Mouse (Mus musculus): ENCODE measurements around the gene Myd88.

The Myd88 gene

DNA sequence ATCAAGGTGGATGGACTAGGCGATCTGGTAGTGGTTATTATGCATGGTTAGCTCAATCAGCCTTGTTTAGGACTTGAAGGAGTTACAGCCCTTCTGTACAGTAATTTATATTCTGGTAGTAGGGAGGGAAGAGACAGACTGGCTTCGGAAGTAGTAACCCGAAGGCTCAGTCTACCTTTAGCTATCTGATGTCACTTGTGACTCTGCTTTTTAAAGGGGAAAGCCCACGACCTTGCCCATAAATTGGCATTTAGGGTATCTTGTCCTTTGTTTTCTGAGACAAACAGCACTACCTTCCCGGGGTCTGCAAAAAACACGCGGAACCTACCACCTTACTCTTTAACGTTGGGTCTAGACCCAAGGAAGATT lies 1.0 kb downstream of the Myd88 start:
- no peak for DNase-seq (ENCODE audit: extremely low read depth, low read depth)

DNA sequence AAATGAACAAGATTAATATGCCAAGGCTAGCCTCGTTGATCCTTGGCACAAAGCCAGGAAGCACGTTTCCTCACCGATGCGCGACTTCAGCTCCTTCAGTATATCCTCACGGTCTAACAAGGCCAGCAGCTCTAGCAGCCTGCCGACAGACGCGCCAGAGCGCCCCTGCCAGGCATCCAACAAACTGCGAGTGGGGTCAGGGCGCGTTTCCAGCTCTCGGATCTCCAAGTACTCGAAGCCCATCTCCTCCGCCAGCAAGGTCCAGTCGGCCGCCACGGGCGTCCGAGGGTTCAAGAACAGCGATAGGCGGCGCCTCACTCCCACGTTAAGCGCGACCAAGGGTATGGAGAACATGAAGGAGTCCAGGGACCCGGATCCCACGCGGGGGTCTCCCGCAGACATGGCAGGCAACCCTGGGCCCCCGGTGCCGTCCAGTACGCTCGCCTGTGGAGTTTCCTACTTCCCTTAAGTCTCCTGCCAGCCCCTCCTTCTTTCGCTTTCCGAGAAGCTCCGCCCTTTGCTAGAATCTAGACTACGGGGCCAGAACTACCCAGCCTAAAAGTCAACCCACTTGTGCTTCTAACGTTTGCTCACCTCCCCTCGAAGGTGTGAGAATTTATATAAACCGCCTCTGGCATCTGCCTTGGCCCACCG lies 1.5 kb downstream of the Myd88 start, which contains the start of gene Acaa1a:
Gene Acaa1a, plus strand, starts transcription at position 119 of the 654 bp plus-strand sequence.
- peak; percentile 82 for DNase-seq (ENCODE audit: extremely low read depth, low read depth)

DNA sequence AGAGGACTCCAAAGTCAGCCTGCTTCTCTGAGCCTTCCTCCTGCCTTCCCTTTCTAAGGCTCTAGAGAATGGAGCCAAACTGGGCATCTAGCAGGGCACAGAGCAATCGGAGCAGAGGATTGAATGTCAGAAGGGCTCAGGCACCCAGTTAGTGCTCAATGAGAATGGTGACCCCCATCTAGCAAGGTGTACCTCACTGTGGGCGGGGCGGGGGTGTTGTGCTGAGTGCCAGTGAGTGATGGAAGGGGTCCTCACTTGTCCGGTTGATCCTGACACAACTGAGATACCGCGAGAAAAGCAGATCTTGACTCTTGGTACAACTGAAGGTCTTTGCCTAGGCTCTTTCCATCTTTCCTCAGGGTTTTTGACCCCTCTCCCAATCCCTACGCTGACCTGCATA lies 2.1 kb downstream of the Myd88 start:
- no peak for DNase-seq (ENCODE audit: extremely low read depth, low read depth)

DNA sequence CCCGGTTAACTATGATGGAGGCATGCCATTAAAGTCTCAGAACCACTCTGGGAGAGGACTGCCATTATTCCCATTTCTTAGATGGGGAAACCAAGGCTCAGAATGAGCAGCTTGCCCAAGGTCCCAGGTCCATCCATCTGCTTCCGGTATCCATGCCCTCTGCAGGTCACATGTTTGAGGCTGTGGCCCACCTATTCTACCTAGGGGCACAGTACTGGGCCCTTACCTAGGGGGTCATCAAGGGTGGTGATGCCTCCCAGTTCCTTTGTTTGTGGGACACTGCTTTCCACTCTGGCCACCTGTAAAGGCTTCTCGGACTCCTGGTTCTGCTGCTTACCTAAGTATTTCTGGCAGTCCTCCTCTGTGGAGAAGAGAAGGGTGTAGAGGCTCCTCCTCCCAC lies 2.9 kb downstream of the Myd88 start:
- DNase-seq (ENCODE audit: extremely low read depth, low read depth) = no peak

DNA sequence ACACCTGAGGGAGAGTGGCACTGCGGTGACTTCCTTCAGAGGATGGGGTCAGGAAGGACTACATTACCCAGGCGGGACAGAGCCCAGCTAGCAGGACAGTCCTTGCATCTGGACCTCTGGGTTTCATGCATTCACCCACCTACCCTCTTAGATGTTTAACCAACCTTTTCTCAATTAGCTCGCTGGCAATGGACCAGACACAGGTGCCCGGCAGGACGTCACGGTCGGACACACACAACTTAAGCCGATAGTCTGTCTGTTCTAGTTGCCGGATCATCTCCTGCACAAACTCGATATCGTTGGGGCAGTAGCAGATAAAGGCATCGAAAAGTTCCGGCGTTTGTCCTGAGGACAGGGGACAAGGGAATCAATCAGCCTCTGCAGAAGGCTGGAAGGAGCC lies 3.4 kb downstream of the Myd88 start:
- DNase-seq (ENCODE audit: extremely low read depth, low read depth) = no peak

DNA sequence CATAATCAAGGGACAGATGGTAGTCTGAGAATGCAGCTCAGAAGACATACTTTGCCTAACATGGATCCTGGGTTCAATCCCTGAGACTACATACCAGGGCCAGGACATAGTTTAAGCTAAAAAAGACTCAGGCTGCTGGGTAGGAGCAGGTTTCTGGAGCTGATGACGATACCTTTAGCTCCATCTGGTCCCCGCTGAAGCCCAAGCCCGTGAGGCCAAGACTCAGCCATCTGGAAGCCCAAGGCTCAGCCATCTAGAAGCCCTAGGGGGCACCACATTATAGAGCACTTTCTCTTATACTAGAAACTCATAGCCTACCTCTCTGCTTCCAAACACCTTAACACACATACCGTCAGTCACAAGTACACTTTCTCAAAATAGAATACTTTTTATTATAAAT lies 5.6 kb downstream of the Myd88 start:
- no peak for DNase-seq (ENCODE audit: extremely low read depth, low read depth)

DNA sequence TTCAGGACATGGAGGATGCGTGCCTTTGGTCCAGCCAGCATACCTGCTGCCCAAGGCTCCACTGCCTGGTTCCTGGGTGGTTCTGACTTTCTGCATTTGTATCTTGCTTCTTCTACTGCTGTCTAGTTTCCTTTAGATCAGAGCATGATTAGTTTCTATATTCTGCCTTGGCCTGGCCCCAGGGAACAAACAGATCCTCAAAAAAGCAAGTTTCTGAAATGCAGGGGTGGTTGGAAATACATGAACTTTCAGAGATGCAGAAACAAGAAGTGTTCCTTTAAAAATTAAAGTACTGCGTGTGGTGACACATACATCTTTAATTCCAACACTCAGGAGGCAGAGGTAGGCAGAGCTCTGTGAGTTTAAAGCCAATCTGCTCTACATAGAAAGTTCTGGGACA lies 6.4 kb downstream of the Myd88 start:
- no peak for DNase-seq (ENCODE audit: extremely low read depth, low read depth)

DNA sequence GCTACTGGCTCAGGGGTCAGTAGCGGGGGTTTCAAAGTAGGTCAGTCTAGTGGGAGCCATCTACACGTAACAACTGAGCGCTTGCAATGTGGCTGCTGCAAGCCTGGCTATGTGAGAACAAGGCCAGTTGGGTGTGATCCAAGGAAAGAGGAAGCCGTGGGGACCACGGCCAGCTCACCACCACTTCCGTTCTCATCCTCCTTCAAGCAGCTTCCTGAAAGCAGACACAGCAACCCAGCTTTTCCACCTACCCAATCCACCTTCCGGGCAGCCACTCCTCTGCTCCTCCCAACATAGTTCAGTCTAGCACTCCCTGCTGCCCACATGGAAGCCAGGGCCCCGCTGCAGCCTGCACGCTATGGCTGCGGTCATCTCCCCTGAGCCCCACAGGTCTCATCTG lies 6.9 kb downstream of the Myd88 start:
- peak; percentile 84 for DNase-seq (ENCODE audit: extremely low read depth, low read depth)

DNA sequence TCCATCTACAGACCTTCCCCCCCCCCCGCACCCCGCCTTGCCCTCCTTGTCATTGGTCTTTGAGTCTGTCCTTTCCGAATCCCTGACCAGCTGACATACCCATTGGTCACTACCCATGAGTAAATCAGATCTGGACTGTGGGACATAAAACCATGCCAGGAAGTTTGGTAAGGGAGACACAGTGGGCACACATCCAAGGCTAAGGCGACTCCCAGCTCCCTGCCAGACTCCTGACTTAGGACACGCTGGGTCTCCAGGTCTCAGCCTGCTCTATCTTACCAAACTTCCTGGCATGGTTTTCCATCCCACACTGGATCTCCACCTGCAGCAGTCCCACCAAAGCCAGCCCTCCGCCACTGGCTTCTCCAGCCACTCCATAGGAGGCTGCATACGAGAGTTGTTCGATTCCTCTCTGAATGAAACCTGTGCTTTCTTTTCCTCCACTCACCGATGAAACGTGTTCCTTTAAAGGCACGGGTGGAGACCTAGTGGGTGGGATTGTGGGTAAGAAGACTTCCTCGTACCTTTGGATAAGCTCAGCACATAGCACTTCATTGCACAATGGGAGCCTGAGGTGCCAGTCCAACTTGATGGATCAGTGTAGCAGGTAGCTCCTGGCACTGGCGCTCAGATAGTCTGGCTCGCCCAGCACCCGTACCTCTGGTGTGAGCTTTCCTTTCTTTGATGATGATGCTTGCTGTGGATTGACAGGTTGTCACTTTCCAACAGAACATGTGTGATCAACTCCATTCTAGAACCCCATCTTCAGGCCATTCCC lies 10.8 kb downstream of the Myd88 start:
- DNase-seq (ENCODE audit: extremely low read depth, low read depth) = no peak

DNA sequence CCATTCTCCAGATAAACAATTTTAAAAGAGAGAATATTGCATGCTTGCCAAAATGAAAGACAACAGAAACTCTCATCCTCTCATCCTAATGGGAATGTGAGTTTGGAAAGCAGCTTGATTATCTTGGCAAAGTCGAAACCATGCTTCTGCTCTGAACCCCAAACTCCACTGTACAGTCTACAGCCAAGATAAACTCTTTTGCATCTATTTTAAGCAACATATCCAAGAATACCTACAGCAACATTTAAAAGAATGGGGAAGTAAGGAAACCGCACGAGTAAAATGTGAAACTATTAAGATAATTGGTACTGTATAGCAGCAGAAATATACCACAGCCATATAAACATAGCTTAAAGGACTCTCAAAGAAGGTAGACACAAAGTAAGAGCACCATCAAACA lies 12.7 kb downstream of the Myd88 start:
- peak; percentile 96 for DNase-seq (ENCODE audit: extremely low read depth, low read depth)

DNA sequence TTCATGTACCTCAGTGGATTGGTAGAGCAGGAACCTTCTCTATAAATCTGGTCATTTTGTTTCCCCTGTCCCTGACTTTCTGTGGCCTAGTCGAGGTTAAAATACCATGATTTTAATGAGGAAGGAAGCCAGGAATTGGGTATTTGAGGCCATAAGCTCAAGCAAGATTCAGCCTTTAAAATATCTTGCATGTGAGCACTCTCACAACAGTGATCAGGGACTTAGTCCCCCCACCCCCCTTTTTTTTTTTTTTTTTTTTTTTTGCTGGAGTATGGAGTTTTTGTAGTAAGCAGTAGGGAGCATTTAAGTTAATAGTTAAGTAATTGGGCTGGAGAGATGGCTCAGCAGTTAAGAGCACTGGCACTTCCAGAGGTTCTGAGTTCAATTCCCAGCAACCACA lies 17.1 kb downstream of the Myd88 start:
- no peak for DNase-seq (ENCODE audit: extremely low read depth, low read depth)

DNA sequence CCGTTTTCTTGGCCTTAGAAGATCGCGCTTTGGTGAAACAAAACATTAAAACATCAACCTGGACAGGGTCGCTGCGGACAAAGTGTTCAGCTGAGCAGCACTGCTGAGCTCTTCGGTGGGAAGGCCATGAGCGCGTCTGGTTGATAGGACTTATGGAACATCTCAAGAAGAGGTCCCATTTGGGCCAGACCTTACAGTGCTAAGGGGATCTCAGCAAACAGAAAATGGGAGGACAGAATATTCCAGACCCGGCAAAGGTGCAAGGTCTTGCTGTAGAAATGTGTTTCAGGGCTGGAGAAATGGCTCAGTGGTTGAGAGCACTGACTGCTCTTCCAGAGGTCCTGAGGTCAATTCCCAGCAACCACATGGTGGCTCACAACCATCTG lies 18.0 kb downstream of the Myd88 start:
- no peak for DNase-seq (ENCODE audit: extremely low read depth, low read depth)

DNA sequence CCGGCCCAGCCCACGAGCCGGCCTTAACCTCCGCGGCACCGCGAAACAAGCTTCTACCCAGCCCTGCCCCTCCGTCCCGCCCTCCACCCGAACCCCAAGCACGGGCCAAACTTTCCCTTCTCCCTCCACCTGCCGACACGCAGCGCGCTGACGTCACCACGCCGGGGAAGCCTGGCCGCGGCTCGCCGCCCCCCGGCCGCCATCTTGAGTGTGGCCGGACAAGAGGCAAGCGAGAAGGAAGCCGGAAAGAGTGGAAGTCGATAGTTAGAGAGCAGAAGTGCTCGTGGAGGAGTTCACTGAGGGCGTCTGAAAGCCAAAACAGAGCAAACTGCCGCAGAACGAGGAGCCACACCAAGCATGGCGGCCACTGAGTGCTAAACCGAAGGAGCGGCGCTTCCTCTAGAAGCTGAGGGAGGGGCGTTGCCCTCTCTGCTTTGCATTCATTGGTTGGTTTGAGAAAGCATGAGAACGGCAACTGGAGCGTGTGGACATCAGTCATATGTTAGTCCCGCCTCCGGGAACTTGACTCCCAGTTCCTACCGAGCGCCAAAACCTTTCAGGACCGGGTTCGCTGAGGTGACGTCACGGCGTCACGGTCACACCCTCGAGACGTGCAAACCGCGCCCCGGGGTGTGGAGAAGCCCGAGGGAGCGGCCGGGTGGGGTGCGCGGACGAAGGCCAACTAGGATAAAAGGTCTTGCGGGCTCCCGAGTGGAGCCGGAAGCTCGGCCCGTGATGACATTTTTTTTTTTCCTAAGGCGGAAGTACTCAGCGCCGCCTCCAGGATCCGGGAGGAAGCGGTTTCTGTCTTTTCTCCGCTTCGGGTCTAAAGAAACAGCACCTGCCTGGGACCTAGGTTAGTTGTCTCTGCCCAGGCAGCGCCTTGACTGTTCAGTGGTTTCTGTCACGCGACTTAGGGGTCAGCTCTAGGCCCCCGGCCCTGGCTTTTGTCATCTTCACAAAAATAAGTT lies 18.6 kb downstream of the Myd88 start, which contains the start of gene Oxsr1:
Gene Oxsr1, minus strand, starts transcription at position 139 of the 971 bp plus-strand sequence.
- DNase-seq (ENCODE audit: extremely low read depth, low read depth) = peak; percentile 99

DNA sequence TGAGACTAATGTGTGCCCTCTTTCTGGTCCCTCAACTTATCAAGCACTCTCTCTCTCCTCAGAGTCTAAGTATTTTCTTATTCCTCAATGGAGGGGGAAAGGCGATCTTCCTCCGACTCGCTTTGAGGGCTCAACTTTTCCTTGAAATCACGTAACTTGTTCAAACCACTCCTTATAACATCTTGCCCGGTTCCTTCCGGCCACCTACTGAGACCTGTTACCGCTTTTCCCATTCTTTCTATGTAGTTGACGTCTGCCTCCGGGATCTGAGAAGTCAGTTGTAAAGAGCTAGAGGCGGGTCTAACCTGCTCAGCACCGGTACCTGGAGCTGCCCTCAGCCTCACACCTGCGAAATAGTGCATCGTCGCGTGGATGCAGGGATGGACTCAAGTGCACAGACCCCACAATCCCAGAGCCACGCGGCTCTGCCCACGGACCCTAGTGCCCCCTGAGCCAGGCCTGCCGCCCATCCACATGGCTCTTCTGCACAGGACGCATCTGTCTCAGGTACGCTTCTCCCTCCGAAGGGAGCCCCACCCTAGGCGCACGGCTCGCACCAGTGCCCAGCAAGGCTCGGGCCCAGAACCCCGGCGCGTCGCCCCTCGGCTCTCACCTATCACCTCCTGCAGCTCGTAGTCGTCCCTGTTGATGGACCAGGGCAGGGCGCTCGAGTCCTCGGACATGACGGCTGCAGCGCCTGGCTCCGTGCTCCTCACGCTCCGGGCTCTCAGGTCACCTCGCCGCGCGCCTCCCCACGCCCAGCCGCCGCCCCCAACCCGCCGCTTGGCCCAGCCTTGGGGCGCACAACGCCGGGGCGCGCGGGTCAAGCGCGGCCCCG lies 19.6 kb downstream of the Myd88 start:
- no peak for DNase-seq (ENCODE audit: extremely low read depth, low read depth)

DNA sequence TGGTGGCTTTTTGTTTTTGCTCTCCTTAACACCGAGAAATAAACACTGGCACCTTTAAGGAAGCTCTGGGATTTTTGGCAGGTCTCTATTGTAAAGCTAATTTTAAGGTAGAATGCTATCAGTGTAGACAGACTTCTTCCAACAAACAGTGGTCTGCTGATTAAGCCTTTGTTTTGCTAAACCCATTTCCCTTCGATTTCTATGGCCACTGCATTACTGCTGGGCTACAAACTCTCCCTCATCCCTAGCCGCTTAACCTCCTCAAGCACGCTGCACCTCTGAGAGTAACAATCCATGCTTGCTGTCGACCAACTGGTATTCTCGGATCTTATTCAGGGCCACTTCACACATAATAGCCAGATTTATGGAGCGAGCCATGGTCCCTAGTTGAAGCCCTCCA lies 20.3 kb downstream of the Myd88 start:
- DNase-seq (ENCODE audit: extremely low read depth, low read depth) = no peak

DNA sequence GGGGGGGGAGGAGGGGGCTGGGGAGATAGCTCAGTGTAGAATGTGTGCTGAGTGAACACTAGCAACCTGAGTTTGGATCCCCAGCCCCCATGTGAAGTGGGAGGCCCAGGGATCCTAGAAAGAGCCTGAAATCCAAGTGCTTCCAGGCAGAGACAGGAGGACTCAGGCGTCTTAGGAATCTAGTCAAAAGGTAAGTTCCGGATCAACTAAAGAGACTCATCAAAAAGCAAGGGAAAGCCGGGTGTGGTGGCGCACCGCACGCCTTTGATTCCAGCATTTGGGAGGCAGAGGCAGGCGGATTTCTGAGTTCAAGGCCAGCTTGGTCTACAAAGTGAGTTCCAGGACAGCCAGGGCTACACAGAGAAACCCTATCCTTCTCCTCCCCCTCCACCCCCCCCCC lies 20.8 kb downstream of the Myd88 start:
- no peak for DNase-seq (ENCODE audit: extremely low read depth, low read depth)

DNA sequence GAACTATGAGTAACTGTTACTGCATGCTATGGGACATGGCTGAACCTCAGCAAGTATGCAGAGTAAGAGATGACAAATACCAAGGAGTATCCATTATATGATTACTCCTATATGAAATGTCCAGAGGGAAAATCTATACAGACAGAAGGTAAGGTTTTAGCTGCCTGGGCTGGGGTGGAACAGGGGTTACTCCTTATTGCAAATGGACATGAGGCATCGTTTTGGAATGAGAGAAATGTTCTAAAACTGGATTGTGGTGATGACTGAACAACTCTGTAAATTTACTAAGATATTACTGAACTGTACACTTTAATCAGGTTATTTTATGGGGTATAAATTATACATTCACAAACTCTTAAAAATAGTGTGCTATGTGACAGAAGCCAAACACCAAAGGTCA lies 22.3 kb downstream of the Myd88 start:
- no peak for DNase-seq (ENCODE audit: extremely low read depth, low read depth)

DNA sequence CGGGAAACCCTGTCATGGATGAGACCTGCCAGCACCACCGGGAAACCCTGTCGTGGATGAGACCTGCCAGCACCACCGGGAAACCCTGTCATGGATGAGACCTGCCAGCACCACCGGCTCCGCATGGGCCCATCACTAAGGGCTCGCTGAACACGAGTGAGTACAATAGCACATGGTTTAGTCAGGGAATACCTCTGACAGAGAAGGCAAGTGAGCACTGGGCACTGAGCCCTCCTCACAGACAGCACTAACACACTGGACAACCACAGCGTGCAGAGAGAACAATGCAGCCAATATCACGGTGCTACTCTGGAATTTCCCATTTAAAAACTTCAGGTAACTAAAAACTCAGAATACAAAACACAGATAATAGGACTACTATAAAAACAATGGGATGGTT lies 28.1 kb downstream of the Myd88 start:
- DNase-seq (ENCODE audit: extremely low read depth, low read depth) = no peak

DNA sequence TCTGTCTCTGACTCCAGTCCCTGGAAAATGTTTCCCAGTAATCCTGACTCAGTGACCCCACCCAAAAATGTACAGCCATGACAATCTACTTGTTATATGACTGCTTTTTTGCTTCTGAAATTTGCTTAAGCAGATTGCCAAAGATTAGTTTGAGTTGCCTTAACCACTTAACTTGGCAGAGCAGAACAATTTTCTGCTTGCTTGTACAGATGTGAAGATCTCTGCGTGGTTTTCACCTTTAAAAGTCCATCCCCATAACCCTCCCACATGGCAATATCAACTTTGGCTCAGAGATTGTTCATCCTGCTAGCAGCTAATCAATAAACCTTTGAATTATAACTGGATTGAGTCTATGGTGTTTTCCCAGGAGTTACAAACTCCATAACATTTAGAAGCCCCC lies 32.1 kb downstream of the Myd88 start:
- no peak for DNase-seq (ENCODE audit: extremely low read depth, low read depth)

DNA sequence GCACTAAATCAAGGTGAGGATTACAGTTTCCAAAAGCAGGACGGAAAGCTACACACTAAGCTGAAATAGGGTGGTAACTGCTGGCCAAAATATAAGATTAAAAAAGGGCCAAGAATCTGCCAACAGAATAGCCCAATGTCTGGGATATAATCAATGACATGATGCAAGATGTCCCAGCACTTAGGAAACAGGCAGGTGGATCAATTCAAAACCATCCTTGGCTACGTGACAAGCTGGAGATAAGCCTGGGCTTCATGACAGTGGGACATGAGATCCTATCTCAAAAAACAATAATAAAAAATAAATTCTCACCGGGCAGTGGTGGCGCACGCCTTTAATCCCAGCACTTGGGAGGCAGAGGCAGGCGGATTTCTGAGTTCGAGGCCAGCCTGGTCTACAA lies 35.3 kb downstream of the Myd88 start:
- no peak for DNase-seq (ENCODE audit: extremely low read depth, low read depth)

DNA sequence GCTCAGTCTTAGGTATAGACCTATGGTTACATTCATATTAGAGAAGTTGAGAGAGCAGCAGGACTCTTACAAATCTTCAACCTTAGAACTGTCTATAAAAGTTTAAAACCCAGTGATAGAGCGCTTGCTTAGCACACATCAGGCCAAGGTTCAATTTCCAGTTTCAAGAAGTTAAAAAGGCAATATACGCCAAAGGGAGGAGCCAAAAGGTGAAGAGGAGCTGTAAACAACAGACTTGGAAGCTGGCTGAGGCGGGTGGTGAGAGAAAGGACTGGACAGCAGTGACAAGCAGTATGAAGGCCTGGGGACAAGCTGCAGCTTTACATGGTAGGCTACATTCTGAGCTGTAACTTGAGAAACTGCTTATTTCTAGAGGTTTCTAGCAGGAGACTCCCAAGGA lies 42.6 kb downstream of the Myd88 start:
- DNase-seq (ENCODE audit: extremely low read depth, low read depth) = no peak

Data from MEL-GATA-1-ER (cell line).